Comparison of ENCODE assay signal across 8 mouse cellular contexts in the genomic region with DNA sequence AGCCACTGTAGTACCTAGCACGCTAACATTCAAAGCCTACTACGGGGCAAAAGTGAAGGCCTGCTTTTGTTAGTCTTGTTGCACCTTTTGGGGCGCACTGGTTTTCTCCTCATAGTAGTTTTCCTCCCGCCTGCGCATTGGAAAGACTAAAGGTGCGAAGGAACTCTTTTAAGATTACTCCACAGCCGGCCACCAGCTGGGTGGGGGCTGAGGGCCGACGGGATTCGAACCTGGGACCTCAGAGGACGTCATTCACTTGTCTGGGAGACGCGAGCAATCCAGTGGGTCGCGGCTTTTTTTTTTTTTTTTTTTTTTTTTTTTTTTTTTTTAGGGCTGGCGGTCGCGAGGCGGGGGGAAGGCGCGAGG. TPM values are rescaled to one million over a fixed set of nuclear protein-coding genes. Genes with fewer than 3 reads are reported as not detected.
DNase-seq lines count a peak whose midpoint lies in the region; ATAC-seq lines count a peak whose summit lies in the region.

No protein-coding gene starts in this region.

- peak overlapping the region; percentile 72 for H3K4me2 ChIP-seq in heart, embryonic 14.5 days (ENCODE audit: low read length)
- H3K4me2 ChIP-seq in hindbrain, embryonic 12.5 days (replicated peaks): peak overlapping the region; percentile 65

- H3K9me3 ChIP-seq in heart, embryonic 14.5 days (ENCODE audit: control insufficient read depth, low read length): no peaks in the 10 kb centered on the region
- no peaks in the 10 kb centered on the region for H3K9me3 ChIP-seq in hindbrain, embryonic 12.5 days (replicated peaks)
- H3K9me3 ChIP-seq in midbrain, embryonic 10.5 days (replicated peaks): no peaks in the 10 kb centered on the region

- DNase-seq in heart, adult 8-10 months (ENCODE audit: low spot score): no peak
- peak; percentile 19 for DNase-seq in urinary bladder, postnatal 14 days (ENCODE audit: low spot score)
- no peak for DNase-seq in urinary bladder, adult 2 months (ENCODE audit: low spot score)
- no peak for DNase-seq in midbrain, embryonic 10.5 days (ENCODE audit: low spot score)
- no peak for DNase-seq in layer of hippocampus, adult 18-20 months (ENCODE audit: low spot score in 2 of 2)
- DNase-seq in left cerebral cortex, postnatal 4 days: no peak

- H3K27ac ChIP-seq in heart, embryonic 14.5 days (replicated peaks in 1 of 2; ENCODE audit: control insufficient read depth in 1 of 2, insufficient read depth in 1 of 2, low read depth in 2 of 2, low read length in 2 of 2): peak overlapping the region; percentile 47 to 96; a peak in 3 of 4 replicates
- H3K27ac ChIP-seq in hindbrain, embryonic 12.5 days: peak overlapping the region; percentile 8; the same call in 1 of the 2 replicates
- peak overlapping the region; percentile 98 for H3K27ac ChIP-seq in midbrain, embryonic 10.5 days (replicated peaks)

- H3K27me3 ChIP-seq in heart, embryonic 14.5 days (ENCODE audit: control insufficient read depth, insufficient read depth, low read length): no peaks in the 10 kb centered on the region
- no peaks in the 10 kb centered on the region for H3K27me3 ChIP-seq in hindbrain, embryonic 12.5 days
- H3K27me3 ChIP-seq in midbrain, embryonic 10.5 days (ENCODE audit: low read depth, poor library complexity, severe bottlenecking): peaks cover 15% of the 10 kb centered on the region

- 9% methylated on average over 18 of the region's 21 CpGs for WGBS in heart, embryonic 14.5 days
- 12% methylated on average over 19 of the region's 21 CpGs for WGBS in hindbrain, embryonic 12.5 days
- 12% methylated on average over 16 of the region's 21 CpGs for WGBS in midbrain, embryonic 10.5 days

- no peak for ATAC-seq in heart, embryonic 14.5 days (ENCODE audit: insufficient number of reproducible peaks, insufficient read depth, low FRiP score, low read depth)
- peak; percentile 12; the same call in 1 of the 2 replicates for ATAC-seq in hindbrain, embryonic 12.5 days (ENCODE audit: low FRiP score)

- peak overlapping the region; percentile 98 for H3K9ac ChIP-seq in heart, embryonic 14.5 days (ENCODE audit: low read length)
- H3K9ac ChIP-seq in hindbrain, embryonic 12.5 days: no peak overlapping the region

- H3K36me3 ChIP-seq in heart, embryonic 14.5 days (ENCODE audit: control insufficient read depth, insufficient read depth, low read length): no peaks in the 10 kb centered on the region
- no peaks in the 10 kb centered on the region for H3K36me3 ChIP-seq in hindbrain, embryonic 12.5 days
- H3K36me3 ChIP-seq in midbrain, embryonic 10.5 days: no peaks in the 10 kb centered on the region

- intact Hi-C loops in left cerebral cortex, postnatal 4 days (cut with DNase I): no loop called here

- peak overlapping the region; percentile 90 to 98 for H3K4me3 ChIP-seq in heart, embryonic 14.5 days (ENCODE audit: control insufficient read depth in 1 of 2, insufficient read depth in 1 of 2, low read depth in 1 of 2, low read length in 2 of 2)
- peak overlapping the region; percentile 97 for H3K4me3 ChIP-seq in hindbrain, embryonic 12.5 days
- H3K4me3 ChIP-seq in midbrain, embryonic 10.5 days: peak overlapping the region; percentile 93

- H3K4me1 ChIP-seq in heart, embryonic 14.5 days (ENCODE audit: control insufficient read depth in 2 of 2, insufficient read depth in 2 of 2, low read length in 2 of 2): peaks cover 8 to 26% of the 10 kb centered on the region in 2 experiments
- peaks cover 14% of the 10 kb centered on the region for H3K4me1 ChIP-seq in hindbrain, embryonic 12.5 days
- peaks cover 25% of the 10 kb centered on the region for H3K4me1 ChIP-seq in midbrain, embryonic 10.5 days

RNA-seq across cellular contexts. Expression of a gene that starts 0.3 kb away (rescaled TPM):
- 81.6 and 85.3 TPM in 2 replicates for polyA plus RNA-seq in heart, embryonic 14.5 days (2014; fragmentation: Nextera tagmentation; extraction: Ambion mirVana)
- 10 to 100 TPM; 58.6 to 65.6 (median 61.3) TPM for total RNA-seq in heart, adult 8-10 months (2022)
- 98.1 and 109 TPM in 2 replicates for polyA plus RNA-seq in urinary bladder, adult 2 months (2012; rRNA removed)
- polyA plus RNA-seq in hindbrain, embryonic 12.5 days (2016; fragmentation: Nextera tagmentation; extraction: Ambion mirVana): 78.3 and 79.0 TPM in 2 replicates
- 36.8 and 46.9 TPM in 2 replicates for polyA plus RNA-seq in midbrain, embryonic 10.5 days (2016; fragmentation: Nextera tagmentation; extraction: Ambion mirVana)
- total RNA-seq in layer of hippocampus, adult 18-20 months (2021): 10 to 100 TPM; 75.6 to 78.5 TPM
- 100 to 1,000 TPM; 126 to 134 TPM for total RNA-seq in left cerebral cortex, postnatal 4 days (2021)

Comparison
In these comparisons a context has a peak if more than half of its experiments do, and no peak if none do; other contexts are left out.
1. H3K27ac ChIP-seq: peak in every context shown above with its lines; median percentile 98 in midbrain, embryonic 10.5 days; 72 in heart, embryonic 14.5 days; 8 in hindbrain, embryonic 12.5 days.